Mouse (Mus musculus) heart, embryonic 12.5 days (tissue): Measurements from ENCODE around the gene Btbd2. TPM values are rescaled to one million over a fixed set of nuclear protein-coding genes. Genes with fewer than 3 reads are reported as not detected.
A peak's percentile ranks its signal among the peaks of the same experiment; 100 is the strongest.
"Not testable (repeated sequence)": the region's sequence is repeated elsewhere in the genome, so short reads cannot be mapped to it uniquely, and the experiment has no call there.

ENCODE experiments used
- ATAC-seq: fragments of 200-750 bp; cut with Nextera tagmentation; 2 replicates; pipeline ENCODE4 v1.8.0; 2017; ENCODE audit warnings: moderate TSS enrichment, moderate library complexity; ENCODE audit not compliant: insufficient number of reproducible peaks, low FRiP score
- H3K27ac ChIP-seq: fragments of 300-500 bp; sonication (generic); 2 replicates; pipeline ENCODE4 v1.5.1; 2016; ENCODE audit warnings: mild to moderate bottlenecking, moderate library complexity; ENCODE audit not compliant: poor library complexity, severe bottlenecking
- H3K27me3 ChIP-seq: fragments of 300-500 bp; sonication (generic); replicated peaks from 2 replicates; pipeline ENCODE4 v1.6.1; 2016; ENCODE audit warnings: mild to moderate bottlenecking, moderate library complexity
- H3K36me3 ChIP-seq: fragments of 300-500 bp; sonication (generic); 2 replicates; pipeline ENCODE4 v1.6.1; 2016; ENCODE audit warnings: mild to moderate bottlenecking, moderate library complexity
- H3K4me1 ChIP-seq: fragments of 300-500 bp; sonication (generic); replicated peaks from 2 replicates; pipeline ENCODE4 v1.6.1; 2016; ENCODE audit warnings: mild to moderate bottlenecking
- H3K4me2 ChIP-seq: fragments of 300-500 bp; sonication (generic); 2 replicates; pipeline ENCODE4 v1.6.1; 2016; ENCODE audit warnings: mild to moderate bottlenecking, moderate library complexity
- H3K4me3 ChIP-seq: fragments of 300-500 bp; sonication (generic); 2 replicates; pipeline ENCODE4 v1.5.1; 2016; ENCODE audit warnings: mild to moderate bottlenecking
- H3K9ac ChIP-seq: fragments of 300-500 bp; sonication (generic); 2 replicates; pipeline ENCODE4 v1.6.1; 2016; ENCODE audit warnings: mild to moderate bottlenecking, moderate library complexity
- H3K9me3 ChIP-seq: fragments of 300-500 bp; sonication (generic); replicated peaks from 2 replicates; pipeline ENCODE4 v1.6.1; 2016; ENCODE audit warnings: mild to moderate bottlenecking, moderate library complexity
- WGBS: fragments of 180-500 bp; shearing (Covaris S2); methylation state at CpG from one replicate; pipeline ENCODE4 v1.1.7; 2016; 5-methylcytosine and 5-hydroxymethylcytosine counted together
- polyA plus RNA-seq: library from polyadenylated mRNA; unstranded; fragments of >200 nt; fragmentation: Nextera tagmentation; extraction: Ambion mirVana; gene quantifications from 2 replicates; pipeline ENCODE4 v1.2.1, GENCODE M21; 2016

The Btbd2 gene
- polyA plus RNA-seq, 1 experiment from 2014 or later: 64.9 TPM

DNA sequence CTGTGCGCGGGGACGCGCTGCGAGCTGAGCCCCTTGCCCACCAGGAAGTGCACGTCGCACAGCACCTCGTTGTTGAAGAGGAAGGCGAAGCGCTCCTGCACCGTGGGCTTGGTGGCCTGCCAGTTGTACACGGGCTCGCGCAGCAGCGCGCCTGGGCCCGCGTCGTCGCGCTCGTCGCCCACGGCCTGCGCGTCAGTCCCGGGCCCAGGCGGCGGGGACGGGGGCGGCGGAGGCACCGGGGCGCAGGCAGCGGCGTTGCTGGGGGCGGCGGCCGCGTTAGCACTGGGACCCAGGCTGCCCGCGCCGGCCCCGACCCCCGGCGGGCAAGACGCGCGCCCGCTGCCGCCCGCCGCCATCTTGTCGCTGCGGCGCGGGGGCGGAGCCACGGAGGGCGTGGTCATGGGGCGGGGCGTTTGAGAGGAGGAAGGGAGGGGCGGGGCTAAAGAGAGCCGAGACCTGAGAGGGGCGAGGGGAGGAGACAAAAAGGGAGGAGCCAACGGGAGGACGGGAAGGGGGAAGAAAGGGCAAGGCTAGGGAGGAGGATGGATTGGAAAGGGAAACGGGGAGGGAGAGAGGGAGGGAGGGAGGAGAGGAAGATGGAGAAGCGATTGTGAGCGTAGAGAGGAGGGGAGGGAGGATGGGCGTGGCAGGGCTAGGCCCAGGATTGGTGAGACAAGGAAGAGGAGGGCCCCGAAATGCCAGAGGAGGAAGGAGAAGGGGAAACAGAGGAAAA is 575 bp downstream of the Btbd2 start:
- Histone ChIP-seq H3K4me3 (peak overlapping the region; percentile 92), H3K27me3 (no peaks in the 10 kb centered on the region), H3K9me3 (no peaks in the 10 kb centered on the region), H3K36me3 (peaks cover 5% of the 10 kb centered on the region), H3K27ac (peak overlapping the region; percentile 87), H3K4me2 (peak overlapping the region; percentile 95), H3K9ac (peak overlapping the region; percentile 99), H3K4me1 (peaks cover 41% of the 10 kb centered on the region)
- peak; percentile 86 for ATAC-seq
- WGBS: 2% methylated on average over 72 of the region's 72 CpGs

DNA sequence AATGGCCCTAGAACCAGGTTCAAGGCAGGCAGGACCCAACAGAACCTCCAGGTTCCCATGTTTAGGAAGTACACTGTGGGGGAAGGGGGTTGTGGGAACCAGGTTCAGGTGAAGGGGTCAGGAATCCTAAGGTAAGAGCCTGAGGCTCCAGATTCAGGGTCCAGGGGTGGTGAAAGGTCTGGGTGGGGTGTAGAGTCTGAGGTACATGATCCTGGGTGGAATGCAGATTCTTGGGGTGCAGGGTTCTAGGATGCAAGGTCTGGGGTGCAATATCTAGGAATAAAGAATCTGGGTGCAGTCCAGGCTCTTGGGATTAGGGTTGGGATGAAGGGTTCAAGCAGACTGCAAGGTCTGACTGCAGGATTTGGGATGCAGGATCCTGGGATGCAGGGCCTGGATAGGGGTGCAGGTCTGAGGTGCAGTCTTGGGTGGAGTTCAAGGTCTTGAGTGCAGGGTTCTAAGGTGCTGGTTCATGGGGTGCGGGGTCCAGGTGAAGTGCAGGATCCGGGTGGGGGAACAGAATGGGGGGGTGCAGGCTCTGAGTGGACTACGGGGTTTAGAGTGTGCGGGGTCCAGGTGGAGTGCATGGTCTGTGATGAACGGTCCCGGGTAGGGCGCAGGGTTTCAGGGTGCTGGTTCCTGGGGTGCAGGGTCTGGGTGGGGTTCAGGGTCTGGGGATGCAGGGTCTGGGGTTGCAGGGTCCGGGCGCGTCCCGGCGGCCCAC is 1.3 kb downstream of the Btbd2 start:
- Histone ChIP-seq H3K4me1 (peaks cover 39% of the 10 kb centered on the region), H3K27me3 (no peaks in the 10 kb centered on the region), H3K36me3 (peaks cover 9% of the 10 kb centered on the region), H3K4me2 (peak overlapping the region; percentile 95), H3K9ac (peak overlapping the region; percentile 99), H3K27ac (peak overlapping the region; percentile 69), H3K9me3 (no peaks in the 10 kb centered on the region), H3K4me3 (peak overlapping the region; percentile 92)
- peak; percentile 29; the same call in 1 of the 2 replicates for ATAC-seq
- 5% methylated on average over 12 of the region's 12 CpGs for WGBS

DNA sequence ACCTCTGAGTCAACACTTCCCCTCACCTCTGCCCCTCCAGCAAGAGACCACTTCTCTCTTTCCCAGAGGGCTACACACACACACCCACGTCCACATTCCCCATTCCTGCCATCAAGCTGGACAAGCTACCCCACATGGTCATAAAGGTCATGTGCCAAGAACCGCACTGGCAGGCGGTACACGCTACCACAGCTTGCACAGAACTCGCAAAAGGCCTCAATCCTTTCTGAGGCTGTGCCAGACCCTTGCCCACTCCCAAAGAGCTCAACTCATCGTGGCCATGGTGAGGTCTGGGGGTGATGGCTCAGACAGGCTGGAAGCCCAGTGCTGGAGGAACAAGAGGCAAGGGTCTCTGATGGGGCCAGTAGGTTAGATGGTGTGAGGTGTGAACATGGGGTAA is 2.0 kb downstream of the Btbd2 start:
- peak overlapping the region; percentile 92; the same call in 1 of the 2 replicates for H3K4me3 ChIP-seq
- H3K9ac ChIP-seq: peak overlapping the region; percentile 99; the same call in 1 of the 2 replicates
- peaks cover 43% of the 10 kb centered on the region for H3K4me1 ChIP-seq
- H3K27ac ChIP-seq: no peak overlapping the region
- peak overlapping the region; percentile 95; the same call in 1 of the 2 replicates for H3K4me2 ChIP-seq
- ATAC-seq: no peak
- peaks cover 13% of the 10 kb centered on the region for H3K36me3 ChIP-seq
- no peaks in the 10 kb centered on the region for H3K9me3 ChIP-seq
- WGBS: 89% methylated on average over 6 of the region's 6 CpGs
- no peaks in the 10 kb centered on the region for H3K27me3 ChIP-seq

DNA sequence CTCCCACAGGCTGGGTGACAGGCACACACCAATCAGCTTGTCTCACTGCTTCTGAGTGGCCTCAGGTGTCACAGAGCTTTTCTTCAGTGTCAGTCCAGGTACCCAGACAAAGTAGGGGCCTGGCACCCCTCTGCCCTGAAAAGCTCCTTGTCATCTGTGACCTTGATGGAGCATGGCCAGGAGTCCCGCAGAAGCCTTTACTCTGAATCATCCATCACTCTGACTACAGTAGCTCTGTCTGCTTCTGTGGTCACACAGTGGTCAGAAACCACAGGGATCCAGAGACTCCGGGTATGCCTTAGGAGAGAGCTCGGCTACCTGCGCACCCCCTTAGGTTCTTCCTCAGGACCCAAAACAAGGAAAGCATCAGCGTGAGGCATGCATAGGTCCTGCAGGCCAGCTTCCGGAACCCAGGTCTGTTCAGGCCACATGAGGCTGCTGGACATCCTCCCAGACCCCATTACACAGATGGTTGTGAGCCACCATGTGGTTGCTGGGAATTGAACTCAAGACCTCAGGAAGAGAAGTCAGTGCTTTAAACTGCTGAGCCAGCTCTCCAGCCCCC is 3.6 kb downstream of the Btbd2 start:
- H3K9me3 ChIP-seq: no peaks in the 10 kb centered on the region
- H3K4me2 ChIP-seq: no peak overlapping the region
- no peaks in the 10 kb centered on the region for H3K27me3 ChIP-seq
- H3K36me3 ChIP-seq: peaks cover 20% of the 10 kb centered on the region
- no peak overlapping the region for H3K27ac ChIP-seq
- ATAC-seq: no peak
- peaks cover 40% of the 10 kb centered on the region for H3K4me1 ChIP-seq
- no peak overlapping the region for H3K9ac ChIP-seq
- WGBS: 83% methylated on average over 6 of the region's 6 CpGs
- no peak overlapping the region for H3K4me3 ChIP-seq

DNA sequence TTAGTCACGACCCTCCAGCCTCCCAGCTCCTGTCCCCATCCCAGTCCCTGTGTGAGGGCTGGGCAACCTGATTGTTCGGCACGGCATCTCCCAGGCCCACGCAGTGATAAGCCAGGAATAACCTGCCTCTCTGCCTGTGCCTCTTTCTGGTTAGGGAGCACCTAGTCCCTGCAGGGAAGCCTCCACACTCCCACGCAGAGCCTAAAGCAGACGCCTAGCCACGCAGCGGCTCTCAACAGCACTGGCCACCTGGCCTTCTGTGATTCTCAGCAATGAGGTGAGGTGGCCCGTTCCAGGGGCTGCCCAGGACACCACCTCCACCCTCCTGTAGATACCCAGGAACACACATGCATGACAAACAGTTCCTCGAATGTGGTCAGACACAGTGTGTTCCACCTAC is 6.5 kb downstream of the Btbd2 start:
- no peak for ATAC-seq
- peaks cover 48% of the 10 kb centered on the region for H3K36me3 ChIP-seq
- no peak overlapping the region for H3K4me2 ChIP-seq
- H3K9ac ChIP-seq: no peak overlapping the region
- H3K27ac ChIP-seq: no peak overlapping the region
- H3K4me1 ChIP-seq: peaks cover 29% of the 10 kb centered on the region
- WGBS: 79% methylated on average over 10 of the region's 10 CpGs
- H3K9me3 ChIP-seq: no peaks in the 10 kb centered on the region
- H3K27me3 ChIP-seq: no peaks in the 10 kb centered on the region
- H3K4me3 ChIP-seq: no peak overlapping the region

DNA sequence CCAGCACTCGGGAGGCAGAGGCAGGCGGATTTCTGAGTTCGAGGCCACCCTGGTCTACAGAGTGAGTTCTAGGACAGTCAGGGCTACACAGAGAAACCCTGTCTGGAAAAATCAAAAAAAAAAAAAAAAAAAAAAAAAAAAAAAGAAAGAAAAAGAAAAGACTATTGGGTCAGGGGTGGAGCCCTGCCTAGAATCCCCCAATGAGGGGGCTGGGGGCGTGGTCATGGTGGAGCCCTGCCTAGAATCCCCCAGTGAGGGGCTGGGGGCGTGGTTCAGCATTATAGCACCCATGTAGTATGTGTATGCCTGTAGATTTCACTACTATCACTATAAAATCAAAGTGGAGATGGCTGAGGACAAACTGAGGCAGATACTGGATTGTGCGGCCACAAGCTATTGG is 7.0 kb downstream of the Btbd2 start:
- not testable (repeated sequence) for H3K9me3 ChIP-seq, H3K4me2 ChIP-seq, H3K27me3 ChIP-seq, H3K9ac ChIP-seq, ATAC-seq, H3K4me3 ChIP-seq, H3K27ac ChIP-seq
- Histone ChIP-seq H3K36me3 (peaks cover 53% of the 10 kb centered on the region), H3K4me1 (peaks cover 24% of the 10 kb centered on the region)
- 79% methylated on average over 6 of the region's 6 CpGs for WGBS

DNA sequence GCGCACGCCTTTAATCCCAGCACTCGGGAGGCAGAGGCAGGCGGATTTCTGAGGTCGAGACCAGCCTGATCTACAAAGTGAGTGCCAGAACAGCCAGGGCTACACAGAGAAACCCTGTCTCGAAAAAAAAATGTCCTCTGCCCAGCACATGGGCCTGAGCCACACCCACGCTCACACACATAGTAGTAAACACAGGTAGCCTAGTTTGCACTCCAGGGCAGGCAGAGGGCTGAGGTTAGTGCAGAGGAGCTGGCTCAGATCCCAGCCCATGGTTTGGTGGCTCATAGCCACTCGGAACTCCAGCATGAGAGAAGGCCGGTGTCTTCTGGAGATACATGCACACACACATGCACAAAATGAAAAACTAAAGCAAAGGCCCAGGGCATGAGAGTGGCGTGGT is 9.9 kb downstream of the Btbd2 start:
- peaks cover 79% of the 10 kb centered on the region for H3K36me3 ChIP-seq
- H3K9ac ChIP-seq: no peak overlapping the region
- no peak overlapping the region for H3K4me3 ChIP-seq
- H3K27me3 ChIP-seq: no peaks in the 10 kb centered on the region
- no peaks in the 10 kb centered on the region for H3K9me3 ChIP-seq
- WGBS: 88% methylated on average over 10 of the region's 10 CpGs
- ATAC-seq: no peak
- H3K27ac ChIP-seq: no peak overlapping the region
- peaks cover 6% of the 10 kb centered on the region for H3K4me1 ChIP-seq
- H3K4me2 ChIP-seq: no peak overlapping the region

DNA sequence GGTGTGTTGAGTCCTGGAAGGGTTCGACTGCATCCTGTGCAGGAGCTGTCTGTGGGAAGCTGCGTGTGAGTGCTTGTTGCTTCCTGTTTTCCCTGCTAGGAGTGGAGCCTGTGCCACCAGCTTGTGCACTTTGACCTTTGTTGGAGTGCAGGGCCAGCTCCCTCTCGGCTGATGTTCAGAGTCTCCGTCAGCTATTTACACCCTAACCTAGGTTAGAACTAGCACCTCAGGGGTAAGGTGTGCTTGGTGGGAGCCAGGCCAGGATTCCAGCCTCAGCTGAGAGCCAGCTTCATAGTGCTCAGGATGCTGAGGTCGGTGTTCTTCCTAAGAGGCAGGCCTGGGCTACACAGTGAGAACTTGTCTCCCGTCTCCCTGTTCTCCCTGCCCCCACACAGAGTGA is 21.5 kb downstream of the Btbd2 start:
- Histone ChIP-seq H3K27ac (no peak overlapping the region), H3K27me3 (no peaks in the 10 kb centered on the region), H3K4me1 (peaks cover 6% of the 10 kb centered on the region), H3K9ac (no peak overlapping the region), H3K4me2 (no peak overlapping the region), H3K36me3 (peaks cover 87% of the 10 kb centered on the region), H3K9me3 (no peaks in the 10 kb centered on the region), H3K4me3 (no peak overlapping the region)
- ATAC-seq: no peak
- 82% methylated on average over 6 of the region's 6 CpGs for WGBS

DNA sequence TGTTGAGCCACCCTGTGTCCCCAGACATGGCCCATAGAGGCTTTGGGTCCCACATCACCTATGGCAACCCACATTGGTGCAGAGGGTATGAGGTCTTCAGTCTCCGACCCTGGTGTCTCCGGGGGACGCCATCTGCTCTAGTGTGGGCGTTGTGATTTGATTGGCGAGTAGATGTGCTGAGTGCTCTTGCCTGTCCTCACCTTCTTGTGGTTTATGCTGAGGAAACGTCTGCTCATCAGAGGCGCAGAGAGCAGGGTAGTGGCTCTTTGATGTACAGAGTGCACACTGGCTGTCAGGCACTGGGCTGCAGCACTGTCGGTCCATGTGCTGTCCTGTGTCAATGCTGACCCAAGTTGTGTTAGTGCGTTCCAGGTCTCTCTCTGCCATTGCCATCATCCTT is 27.9 kb downstream of the Btbd2 start:
- Histone ChIP-seq H3K27ac (0 out of 2 replicates have a peak overlapping the region, but pooled peaks have one; percentile 19), H3K9me3 (no peaks in the 10 kb centered on the region), H3K9ac (peak overlapping the region; percentile 37; the same call in 1 of the 2 replicates), H3K27me3 (no peaks in the 10 kb centered on the region), H3K36me3 (peaks cover 26% of the 10 kb centered on the region), H3K4me1 (peaks cover 66% of the 10 kb centered on the region), H3K4me3 (no peak overlapping the region), H3K4me2 (no peak overlapping the region)
- WGBS: 77% methylated on average over 9 of the region's 9 CpGs
- ATAC-seq: no peak

DNA sequence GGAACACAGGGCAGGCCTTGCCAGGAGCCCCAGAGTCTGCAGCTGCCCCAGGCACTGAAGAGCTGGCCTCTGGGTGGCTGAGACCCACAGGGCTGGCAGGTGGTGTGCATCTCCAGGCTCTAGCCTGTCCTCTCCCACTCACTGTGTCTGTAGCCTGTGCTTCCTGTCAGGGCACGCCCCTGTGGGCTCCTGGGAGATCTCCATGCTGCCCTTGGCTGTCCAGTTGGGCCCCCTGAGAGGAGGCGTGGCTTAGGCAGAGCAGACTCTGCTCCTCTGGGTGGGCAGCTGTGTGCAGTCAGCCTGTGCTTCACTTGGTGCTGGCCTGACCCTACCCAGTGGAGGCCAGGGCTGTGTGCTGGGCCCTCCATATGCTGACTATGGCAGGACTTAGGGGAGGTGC is 29.2 kb downstream of the Btbd2 start:
- peak overlapping the region; percentile 39; the same call in 1 of the 2 replicates for H3K27ac ChIP-seq
- peak; percentile 44 for ATAC-seq

DNA sequence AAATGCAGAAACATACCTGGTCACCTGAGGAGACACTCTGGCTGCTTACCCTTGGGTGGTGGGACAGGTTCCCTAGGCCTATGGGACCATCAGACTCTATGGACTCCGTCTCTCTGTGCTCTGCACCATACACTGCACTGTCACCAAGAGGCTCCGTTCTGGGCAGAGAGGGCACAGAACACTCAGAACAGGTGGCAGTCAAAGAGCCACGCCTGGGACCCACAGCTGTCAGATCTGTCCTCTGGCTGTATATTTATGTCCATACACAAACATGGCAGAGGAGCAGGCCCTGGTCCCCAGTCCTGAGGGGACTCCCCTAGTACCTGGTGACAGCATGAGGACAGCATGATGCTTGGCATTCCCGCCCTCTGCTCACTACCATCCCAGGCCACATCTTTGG is 31.1 kb downstream of the Btbd2 start:
- H3K36me3 ChIP-seq: peaks cover 6% of the 10 kb centered on the region; the same call in 1 of the 2 replicates
- H3K4me1 ChIP-seq: peaks cover 76% of the 10 kb centered on the region
- no peaks in the 10 kb centered on the region for H3K9me3 ChIP-seq
- ATAC-seq: no peak
- WGBS: 89% methylated on average over 4 of the region's 4 CpGs
- no peaks in the 10 kb centered on the region for H3K27me3 ChIP-seq
- H3K4me3 ChIP-seq: no peak overlapping the region
- no peak overlapping the region for H3K4me2 ChIP-seq
- H3K27ac ChIP-seq: no peak overlapping the region
- H3K9ac ChIP-seq: peak overlapping the region; percentile 13; the same call in 1 of the 2 replicates

More for the DNA sequence above, 29.2 kb downstream of the Btbd2 start:
- peaks cover 71% of the 10 kb centered on the region for H3K4me1 ChIP-seq
- peaks cover 21% of the 10 kb centered on the region for H3K36me3 ChIP-seq
- peak overlapping the region; percentile 33 for H3K9ac ChIP-seq
- no peak overlapping the region for H3K4me3 ChIP-seq
- H3K4me2 ChIP-seq: peak overlapping the region; percentile 31
- H3K27me3 ChIP-seq: no peaks in the 10 kb centered on the region
- 37% methylated on average over 2 of the region's 2 CpGs for WGBS
- no peaks in the 10 kb centered on the region for H3K9me3 ChIP-seq
